Mouse (Mus musculus) thymus, adult 2 months (tissue): ENCODE data around the gene Tfrc. TPM values are rescaled to one million over a fixed set of nuclear protein-coding genes. Genes with fewer than 3 reads are reported as not detected.

Experiments used
- DNase-seq: peaks from one replicate; pipeline ENCODE4 v3.0.0; 2021
- H3K27ac ChIP-seq: fragments of 200-500 bp; 2 replicates; pipeline ENCODE4 v1.5.1; 2012; ENCODE audit warnings: low read length, control low read depth; ENCODE audit not compliant: control insufficient read depth, insufficient read depth
- H3K27me3 ChIP-seq: fragments of 200-500 bp; 2 replicates; pipeline ENCODE4 v1.6.1; 2012; ENCODE audit warnings: mild to moderate bottlenecking, low read length, moderate library complexity, mixed read lengths; ENCODE audit not compliant: control insufficient read depth, insufficient read depth
- H3K36me3 ChIP-seq: fragments of 200-500 bp; 2 replicates; pipeline ENCODE4 v1.6.1; 2012; ENCODE audit warnings: mild to moderate bottlenecking, low read length, moderate library complexity; ENCODE audit not compliant: control insufficient read depth, insufficient read depth
- H3K4me1 ChIP-seq: fragments of 200-500 bp; replicated peaks from 2 replicates; pipeline ENCODE4 v1.6.1; 2012; ENCODE audit warnings: low read length; ENCODE audit not compliant: control insufficient read depth, insufficient read depth
- H3K4me3 ChIP-seq: fragments of 200-500 bp; 2 replicates; pipeline ENCODE4 v1.5.1; 2012; ENCODE audit warnings: mild to moderate bottlenecking, low read length, control low read depth, moderate library complexity; ENCODE audit not compliant: control insufficient read depth, insufficient read depth
- CTCF ChIP-seq: fragments of 200-500 bp; IDR thresholded peaks from 2 replicates; pipeline ENCODE4 v1.5.1; 2012; ENCODE audit warnings: mild to moderate bottlenecking, control low read depth, low read length, moderate library complexity, borderline replicate concordance; ENCODE audit not compliant: control insufficient read depth, poor library complexity, insufficient read depth; ENCODE audit errors: extremely low read depth
- POLR2A ChIP-seq: fragments of 200-500 bp; IDR thresholded peaks from 2 replicates; pipeline ENCODE4 v1.6.1; 2012; ENCODE audit warnings: mild to moderate bottlenecking, low read length, control low read depth, moderate library complexity; ENCODE audit not compliant: control insufficient read depth, poor library complexity, insufficient read depth; ENCODE audit errors: extremely low read depth
- WGBS: fragments of 180-500 bp; shearing (Covaris S2); methylation state at CpG from one replicate; pipeline ENCODE4 v1.1.7; 2018; 5-methylcytosine and 5-hydroxymethylcytosine counted together
- polyA plus RNA-seq: library from polyadenylated mRNA; depleted of rRNA; stranded (reverse); fragments of >200 nt; gene quantifications from 2 replicates; pipeline ENCODE4 v1.2.3, GENCODE M21; 2012

The Tfrc gene
- polyA plus RNA-seq, 1 experiment: 14.2 TPM

- no peak overlapping the region for H3K27ac ChIP-seq
- H3K36me3 ChIP-seq: peaks cover 13% of the 10 kb centered on the region
- H3K4me1 ChIP-seq: peaks cover 3% of the 10 kb centered on the region; the same call in 1 of the 2 replicates
- no peaks in the 10 kb centered on the region for H3K27me3 ChIP-seq
- DNase-seq: peak; percentile 4
- 0 out of 2 replicates have a peak overlapping the region, but pooled peaks have one; percentile 5 for H3K4me3 ChIP-seq
- 12% methylated on average over 5 of the region's 5 CpGs for WGBS
- TF ChIP-seq CTCF (no peak), POLR2A (no peak)
Measured at GRCm38 (mm10) chr16:32610460-32611255, 1.9 kb downstream of the Tfrc start.

GRCm38 (mm10) chr16:32612052-32612451 is 3.3 kb downstream of the Tfrc start:
- Histone ChIP-seq H3K27ac (no peak overlapping the region), H3K4me1 (peaks cover 3% of the 10 kb centered on the region; the same call in 1 of the 2 replicates), H3K27me3 (no peaks in the 10 kb centered on the region), H3K36me3 (peaks cover 26% of the 10 kb centered on the region), H3K4me3 (no peak overlapping the region)
- WGBS: 56% methylated on average over 1 of the region's 1 CpGs
- DNase-seq: no peak
- TF ChIP-seq POLR2A (no peak), CTCF (no peak)

- WGBS: 59% methylated on average over 3 of the region's 3 CpGs
- Histone ChIP-seq H3K27me3 (no peaks in the 10 kb centered on the region), H3K36me3 (peaks cover 37% of the 10 kb centered on the region), H3K4me3 (no peak overlapping the region), H3K27ac (no peak overlapping the region), H3K4me1 (peaks cover 3% of the 10 kb centered on the region; the same call in 1 of the 2 replicates)
- TF ChIP-seq POLR2A: no peak
- TF ChIP-seq CTCF: no peak
- no peak for DNase-seq
Measured at GRCm38 (mm10) chr16:32613269-32613834, 4.6 kb downstream of the Tfrc start.

GRCm38 (mm10) chr16:32614047-32614446 is 5.3 kb downstream of the Tfrc start:
- 13% methylated on average over 4 of the region's 4 CpGs for WGBS
- Histone ChIP-seq H3K36me3 (peaks cover 44% of the 10 kb centered on the region), H3K27ac (no peak overlapping the region), H3K27me3 (no peaks in the 10 kb centered on the region), H3K4me3 (no peak overlapping the region), H3K4me1 (peaks cover 3% of the 10 kb centered on the region; the same call in 1 of the 2 replicates)
- TF ChIP-seq CTCF (no peak), POLR2A (no peak)
- no peak for DNase-seq

GRCm38 (mm10) chr16:32618946-32619345 is 10.2 kb downstream of the Tfrc start:
- WGBS: 100% methylated on average over 1 of the region's 1 CpGs
- Histone ChIP-seq H3K36me3 (peaks cover 90% of the 10 kb centered on the region), H3K27ac (no peak overlapping the region), H3K27me3 (no peaks in the 10 kb centered on the region), H3K4me3 (no peak overlapping the region), H3K4me1 (no peaks in the 10 kb centered on the region)
- TF ChIP-seq POLR2A (no peak), CTCF (no peak)
- no peak for DNase-seq

- no peak for DNase-seq
- H3K36me3 ChIP-seq: peaks cover 90% of the 10 kb centered on the region
- H3K4me3 ChIP-seq: no peak overlapping the region
- H3K4me1 ChIP-seq: no peaks in the 10 kb centered on the region
- no peaks in the 10 kb centered on the region for H3K27me3 ChIP-seq
- no peak for TF ChIP-seq POLR2A
- TF ChIP-seq CTCF: no peak
- 96% methylated on average over 8 of the region's 8 CpGs for WGBS
- no peak overlapping the region for H3K27ac ChIP-seq
Measured at GRCm38 (mm10) chr16:32628140-32628539, 19.4 kb downstream of the Tfrc start.

- no peak overlapping the region for H3K4me3 ChIP-seq
- peaks cover 3% of the 10 kb centered on the region; the same call in 1 of the 2 replicates for H3K4me1 ChIP-seq
- peaks cover 51% of the 10 kb centered on the region for H3K36me3 ChIP-seq
- no peak for TF ChIP-seq CTCF
- TF ChIP-seq POLR2A: no peak
- H3K27ac ChIP-seq: no peak overlapping the region
- no peaks in the 10 kb centered on the region for H3K27me3 ChIP-seq
- no peak for DNase-seq
- WGBS: 90% methylated on average over 4 of the region's 4 CpGs
Measured at GRCm38 (mm10) chr16:32632328-32632824, 23.7 kb downstream of the Tfrc start.
